Mouse (Mus musculus) lung, adult 2 months (tissue): ENCODE results near the gene Cfap46.

Experiments used
- CTCF ChIP-seq: fragments of 200-500 bp; IDR thresholded peaks from 2 replicates; pipeline ENCODE4 v1.5.1; 2011; ENCODE audit warnings: mild to moderate bottlenecking, low read length, control low read depth; ENCODE audit not compliant: insufficient read depth
- POLR2A ChIP-seq: fragments of 200-500 bp; IDR thresholded peaks from 2 replicates; pipeline ENCODE4 v1.6.1; 2011; ENCODE audit warnings: low read depth, mild to moderate bottlenecking, control low read depth, low read length, borderline replicate concordance; ENCODE audit errors: extremely low read depth

DNA sequence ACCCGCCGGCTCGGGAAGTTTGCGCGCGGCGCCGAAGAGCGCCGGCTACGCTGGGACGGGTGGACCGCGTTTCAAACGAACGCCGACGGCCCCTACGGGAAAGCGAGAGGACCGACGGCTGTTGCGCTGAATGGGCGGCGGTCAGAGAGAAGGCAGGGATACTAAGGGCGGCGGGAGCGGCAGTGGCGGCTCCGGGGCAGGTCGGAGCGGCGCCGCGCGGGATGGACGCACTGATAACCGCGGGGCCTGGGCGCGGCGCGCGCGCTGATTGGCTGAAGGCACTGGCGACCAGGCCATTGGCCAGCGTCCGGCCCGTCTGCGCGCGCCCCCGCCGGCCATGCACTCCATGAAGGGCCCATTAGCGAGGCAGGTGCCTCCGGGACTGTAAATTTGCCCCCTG lies 101.0 kb downstream of the Cfap46 start, which contains the start of gene Nkx6-2:
- TF ChIP-seq CTCF, result no peak
- no peak for TF ChIP-seq POLR2A
